Mouse (Mus musculus): Measurements from ENCODE around the gene Lrrc8d. TPM values are rescaled to one million over a fixed set of nuclear protein-coding genes. Genes with fewer than 3 reads are reported as not detected.

Lrrc8d gene
- polyA plus RNA-seq, 1 experiment from 2014 or later: 37.5 TPM

DNA sequence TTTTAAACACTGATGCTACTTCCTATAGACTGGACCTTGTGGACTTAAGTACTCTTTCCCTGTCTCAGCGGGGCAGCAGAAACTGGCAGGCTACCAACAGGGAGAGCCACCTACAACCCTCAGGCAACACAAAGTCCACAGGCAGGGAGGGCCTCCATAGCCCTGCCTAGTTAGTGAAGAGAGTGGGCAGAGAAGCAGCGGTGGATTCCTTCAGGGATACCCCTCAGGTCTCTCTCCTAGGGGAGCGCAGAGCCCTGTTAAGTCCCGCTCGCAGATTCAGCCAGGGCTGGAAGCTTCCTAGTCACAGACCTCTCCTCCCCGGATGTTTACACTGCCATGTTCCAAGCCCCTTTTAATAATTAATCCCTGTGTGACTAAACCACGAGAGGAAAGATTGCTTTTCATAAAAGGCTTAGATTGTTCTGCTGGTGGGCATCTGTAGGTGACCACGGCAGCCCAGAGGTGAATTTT, 92.6 kb downstream of the Lrrc8d start:
- Histone ChIP-seq H3K9me3 (ENCODE audit: control insufficient read depth, low read length) (no peaks in the 10 kb centered on the region), H3K27ac (ENCODE audit: low read length) (peak overlapping the region; percentile 42), H3K36me3 (ENCODE audit: control insufficient read depth, insufficient read depth) (no peaks in the 10 kb centered on the region), H3K27me3 (replicated peaks; ENCODE audit: control insufficient read depth, insufficient read depth, low read length) (no peaks in the 10 kb centered on the region), H3K4me3 (replicated peaks; ENCODE audit: low read length) (no peak overlapping the region), H3K4me1 (replicated peaks; ENCODE audit: control insufficient read depth, insufficient read depth, low read length) (peaks cover 25% of the 10 kb centered on the region), H3K9ac (replicated peaks; ENCODE audit: low read depth, low read length) (peak overlapping the region; percentile 14; the same call in 1 of the 2 replicates), H3K4me2 (ENCODE audit: low read length) (peak overlapping the region; percentile 22; the same call in 1 of the 2 replicates)
- WGBS: 30% methylated on average over 8 of the region's 8 CpGs
- ATAC-seq: 0 out of 2 replicates have a peak, but pooled peaks have one; percentile 31

DNA sequence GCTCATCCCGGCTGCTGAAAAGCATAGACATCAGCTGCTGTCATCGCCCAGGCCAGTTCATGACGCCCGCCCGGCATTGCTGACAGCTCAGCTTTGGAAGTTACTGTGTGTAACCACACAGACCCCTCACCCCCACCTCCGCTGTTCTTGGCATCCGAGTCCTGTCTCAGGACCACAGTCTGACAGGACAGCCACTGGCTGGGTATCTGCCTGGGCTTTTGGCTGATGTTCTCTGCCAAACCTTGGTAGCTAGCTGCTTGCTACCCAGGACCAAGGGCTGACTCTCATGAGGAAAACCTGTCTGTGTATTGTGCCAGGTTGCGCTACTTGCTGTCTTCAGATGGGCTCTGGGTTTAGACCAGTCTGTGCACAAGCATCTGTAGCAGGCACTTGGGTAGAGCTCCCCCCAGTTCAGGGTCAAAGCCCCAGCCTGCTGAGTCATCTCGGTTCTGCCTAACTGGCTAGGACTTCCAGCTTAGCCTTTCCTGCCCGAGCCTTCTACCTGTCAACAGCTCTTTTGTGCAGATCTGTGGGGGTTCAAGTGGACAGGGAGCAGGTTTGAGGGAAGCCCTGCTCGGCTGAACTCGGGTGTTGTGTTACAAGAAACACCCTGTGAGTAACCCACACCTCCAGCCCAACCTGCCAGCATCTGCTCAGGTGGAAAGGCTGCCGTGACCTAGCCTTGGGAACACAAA, 93.2 kb downstream of the Lrrc8d start:
- no peaks in the 10 kb centered on the region for H3K27me3 ChIP-seq (replicated peaks; ENCODE audit: control insufficient read depth, insufficient read depth, low read length)
- no peak overlapping the region for H3K4me3 ChIP-seq (replicated peaks; ENCODE audit: low read length)
- peak overlapping the region; percentile 22; the same call in 1 of the 2 replicates for H3K4me2 ChIP-seq (ENCODE audit: low read length)
- 19% methylated on average over 13 of the region's 13 CpGs for WGBS
- H3K9me3 ChIP-seq (ENCODE audit: control insufficient read depth, low read length): no peaks in the 10 kb centered on the region
- H3K9ac ChIP-seq (replicated peaks; ENCODE audit: low read depth, low read length): peak overlapping the region; percentile 14; the same call in 1 of the 2 replicates
- ATAC-seq: peak; percentile 62
- H3K36me3 ChIP-seq (ENCODE audit: control insufficient read depth, insufficient read depth): no peaks in the 10 kb centered on the region
- H3K4me1 ChIP-seq (replicated peaks; ENCODE audit: control insufficient read depth, insufficient read depth, low read length): peaks cover 19% of the 10 kb centered on the region
- H3K27ac ChIP-seq (ENCODE audit: low read length): peak overlapping the region; percentile 45

DNA sequence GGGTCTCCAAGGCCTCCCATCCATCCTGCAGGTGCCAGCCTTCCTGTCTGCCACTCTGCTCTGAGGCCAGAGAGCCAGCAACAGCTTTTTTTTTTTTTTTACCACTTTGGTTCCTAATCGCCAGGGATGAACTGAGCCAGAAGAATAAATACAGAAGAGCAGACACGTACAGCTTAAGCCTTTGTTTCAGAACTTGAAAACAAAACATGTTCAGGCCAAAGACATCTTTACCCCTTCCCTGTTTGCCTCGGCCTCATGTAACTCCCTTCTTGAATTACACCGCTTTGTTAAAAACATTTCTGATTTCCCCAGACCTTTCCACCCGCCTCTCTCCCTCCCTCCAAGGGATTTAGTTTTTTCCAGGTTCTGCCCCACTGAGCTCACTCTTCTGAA, 93.8 kb downstream of the Lrrc8d start:
- 32% methylated on average over 5 of the region's 5 CpGs for whole genome bisulfite sequencing
- H3K4me2 ChIP-seq (ENCODE audit: low read length): no peak overlapping the region
- peaks cover 17% of the 10 kb centered on the region for H3K4me1 ChIP-seq (replicated peaks; ENCODE audit: control insufficient read depth, insufficient read depth, low read length)
- no peaks in the 10 kb centered on the region for H3K36me3 ChIP-seq (ENCODE audit: control insufficient read depth, insufficient read depth)
- no peaks in the 10 kb centered on the region for H3K27me3 ChIP-seq (replicated peaks; ENCODE audit: control insufficient read depth, insufficient read depth, low read length)
- no peak overlapping the region for H3K4me3 ChIP-seq (replicated peaks; ENCODE audit: low read length)
- H3K9me3 ChIP-seq (ENCODE audit: control insufficient read depth, low read length): no peaks in the 10 kb centered on the region
- peak overlapping the region; percentile 45 for H3K27ac ChIP-seq (ENCODE audit: low read length)
- no peak overlapping the region for H3K9ac ChIP-seq (replicated peaks; ENCODE audit: low read depth, low read length)
- ATAC-seq: peak; percentile 8; the same call in 1 of the 2 replicates

DNA sequence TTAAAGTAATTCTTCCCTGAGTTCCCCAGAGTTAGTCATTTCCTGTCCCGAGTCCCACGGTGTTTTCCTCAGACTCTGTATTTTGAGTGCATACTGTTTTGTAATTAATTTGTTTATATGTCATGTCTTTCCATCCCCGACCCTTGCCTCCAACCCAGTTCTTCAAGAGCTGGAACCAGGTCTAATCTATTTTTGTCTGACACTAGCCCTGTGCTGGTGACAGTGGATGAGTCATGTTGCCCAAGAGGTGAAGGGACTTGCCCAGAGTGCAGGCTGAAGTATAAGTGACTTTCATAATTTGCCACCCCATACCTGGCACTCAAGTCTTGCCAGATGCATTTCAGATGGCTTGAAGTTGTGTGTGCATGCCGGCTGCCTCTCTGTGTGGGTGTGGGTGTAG, 98.7 kb downstream of the Lrrc8d start:
- Histone ChIP-seq H3K36me3 (ENCODE audit: control insufficient read depth, insufficient read depth) (no peaks in the 10 kb centered on the region), H3K27ac (ENCODE audit: low read length) (no peak overlapping the region), H3K9ac (replicated peaks; ENCODE audit: low read depth, low read length) (no peak overlapping the region), H3K27me3 (replicated peaks; ENCODE audit: control insufficient read depth, insufficient read depth, low read length) (no peaks in the 10 kb centered on the region), H3K4me3 (replicated peaks; ENCODE audit: low read length) (no peak overlapping the region), H3K4me2 (ENCODE audit: low read length) (no peak overlapping the region), H3K9me3 (ENCODE audit: control insufficient read depth, low read length) (no peaks in the 10 kb centered on the region), H3K4me1 (replicated peaks; ENCODE audit: control insufficient read depth, insufficient read depth, low read length) (peaks cover 14% of the 10 kb centered on the region)
- no peak for ATAC-seq
- 87% methylated on average over 4 of the region's 4 CpGs for WGBS

DNA sequence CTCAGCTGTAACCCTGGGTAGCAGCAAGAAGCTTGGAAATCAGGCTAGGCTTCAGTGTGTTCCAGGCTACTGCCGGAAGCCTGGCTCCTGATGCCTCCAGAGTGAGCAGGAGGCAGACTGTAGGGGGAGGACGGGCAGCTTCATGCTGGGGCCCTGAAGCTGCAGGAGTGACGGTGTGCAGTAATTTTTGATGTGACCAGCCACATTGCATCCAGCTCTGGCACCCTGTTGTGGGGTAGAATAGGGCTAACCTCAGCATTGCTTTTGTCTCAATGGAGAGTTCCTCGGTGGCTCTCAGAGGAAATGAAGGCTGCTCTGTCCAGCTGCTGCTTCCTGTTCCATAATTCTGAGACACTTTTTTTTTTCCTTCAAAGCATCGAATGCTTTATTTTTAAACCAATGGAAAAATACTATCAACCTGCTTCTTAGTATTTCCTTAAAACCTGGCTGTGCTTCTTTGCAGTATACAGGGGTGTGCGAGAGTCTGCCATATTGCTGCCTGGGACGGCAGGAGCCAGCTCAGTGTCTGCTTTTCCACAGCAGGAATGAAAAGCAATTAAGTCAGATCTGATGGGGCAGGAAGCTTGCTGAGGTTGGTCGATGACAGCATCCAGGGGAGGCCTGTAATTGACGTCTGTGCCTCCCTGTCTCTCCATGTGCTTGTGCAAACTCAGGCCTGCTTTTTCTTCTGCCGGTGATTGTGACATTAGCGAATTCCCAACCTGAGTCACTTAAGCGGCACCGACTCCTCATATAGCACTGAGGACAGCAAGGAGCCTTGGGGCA, 100.3 kb downstream of the Lrrc8d start:
- peak; percentile 43; the same call in 1 of the 2 replicates for ATAC-seq
- WGBS: 24% methylated on average over 13 of the region's 13 CpGs

DNA sequence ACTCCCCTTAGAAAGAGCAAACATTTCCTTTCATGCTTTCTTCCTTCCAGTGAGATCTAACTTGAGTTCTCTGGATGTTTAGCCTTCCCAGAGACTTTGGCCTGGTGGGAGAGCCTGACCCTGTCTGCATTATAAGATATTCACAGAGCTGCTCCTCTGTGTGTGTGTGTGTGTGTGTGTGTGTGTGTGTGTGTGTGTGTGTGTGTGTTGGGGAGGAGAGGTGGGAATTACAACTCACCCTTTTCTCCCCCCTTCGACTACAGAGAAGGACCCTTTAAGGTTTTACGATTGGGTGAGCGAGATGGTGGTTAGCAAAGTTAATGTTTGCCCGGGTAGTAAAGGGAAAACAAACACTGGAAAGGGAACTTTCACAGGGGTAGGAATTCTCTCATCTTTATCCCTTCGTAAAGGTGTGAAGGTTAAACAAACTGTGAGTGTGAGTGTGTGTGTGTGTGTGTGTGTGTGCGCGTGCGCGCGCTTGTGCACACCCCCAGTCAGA, 101.3 kb downstream of the Lrrc8d start:
- no peak overlapping the region for H3K4me3 ChIP-seq (replicated peaks; ENCODE audit: low read length)
- no peak overlapping the region for H3K4me2 ChIP-seq (ENCODE audit: low read length)
- WGBS: 87% methylated on average over 10 of the region's 10 CpGs
- no peaks in the 10 kb centered on the region for H3K9me3 ChIP-seq (ENCODE audit: control insufficient read depth, low read length)
- no peaks in the 10 kb centered on the region for H3K36me3 ChIP-seq (ENCODE audit: control insufficient read depth, insufficient read depth)
- no peak for ATAC-seq
- H3K9ac ChIP-seq (replicated peaks; ENCODE audit: low read depth, low read length): no peak overlapping the region
- no peaks in the 10 kb centered on the region for H3K27me3 ChIP-seq (replicated peaks; ENCODE audit: control insufficient read depth, insufficient read depth, low read length)
- H3K4me1 ChIP-seq (replicated peaks; ENCODE audit: control insufficient read depth, insufficient read depth, low read length): peaks cover 10% of the 10 kb centered on the region
- no peak overlapping the region for H3K27ac ChIP-seq (ENCODE audit: low read length)

More for the DNA sequence above, 100.3 kb downstream of the Lrrc8d start:
- Histone ChIP-seq H3K9ac (replicated peaks; ENCODE audit: low read depth, low read length) (no peak overlapping the region), H3K27me3 (replicated peaks; ENCODE audit: control insufficient read depth, insufficient read depth, low read length) (no peaks in the 10 kb centered on the region), H3K36me3 (ENCODE audit: control insufficient read depth, insufficient read depth) (no peaks in the 10 kb centered on the region), H3K4me2 (ENCODE audit: low read length) (no peak overlapping the region), H3K27ac (ENCODE audit: low read length) (peak overlapping the region; percentile 39; the same call in 1 of the 2 replicates), H3K4me3 (replicated peaks; ENCODE audit: low read length) (no peak overlapping the region), H3K4me1 (replicated peaks; ENCODE audit: control insufficient read depth, insufficient read depth, low read length) (peaks cover 10% of the 10 kb centered on the region), H3K9me3 (ENCODE audit: control insufficient read depth, low read length) (no peaks in the 10 kb centered on the region)

DNA sequence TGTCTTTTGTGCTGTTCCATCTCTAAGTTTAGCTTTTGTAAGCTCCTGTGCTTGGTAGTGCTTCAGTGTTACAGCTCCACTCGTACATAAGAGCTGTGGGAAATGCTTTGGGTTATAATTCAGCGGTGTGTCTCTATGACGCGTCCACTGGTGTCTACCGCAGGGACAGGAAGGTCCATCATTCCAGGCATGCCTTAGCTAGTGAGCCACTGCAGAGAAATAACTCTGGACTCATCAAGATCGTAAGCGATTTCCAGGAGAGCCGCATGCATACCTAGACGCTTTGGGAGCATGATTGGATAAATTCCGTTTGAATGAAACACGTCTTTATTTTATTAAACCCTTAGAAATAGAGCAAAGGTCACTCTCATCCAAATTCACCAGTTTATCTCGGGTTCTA, 106.2 kb downstream of the Lrrc8d start:
- Histone ChIP-seq H3K4me2 (ENCODE audit: low read length) (no peak overlapping the region), H3K27ac (ENCODE audit: low read length) (no peak overlapping the region), H3K4me3 (replicated peaks; ENCODE audit: low read length) (no peak overlapping the region), H3K9ac (replicated peaks; ENCODE audit: low read depth, low read length) (no peak overlapping the region), H3K4me1 (replicated peaks; ENCODE audit: control insufficient read depth, insufficient read depth, low read length) (no peaks in the 10 kb centered on the region), H3K9me3 (ENCODE audit: control insufficient read depth, low read length) (no peaks in the 10 kb centered on the region), H3K27me3 (replicated peaks; ENCODE audit: control insufficient read depth, insufficient read depth, low read length) (no peaks in the 10 kb centered on the region), H3K36me3 (ENCODE audit: control insufficient read depth, insufficient read depth) (no peaks in the 10 kb centered on the region)
- WGBS: 93% methylated on average over 12 of the region's 12 CpGs
- ATAC-seq: no peak

DNA sequence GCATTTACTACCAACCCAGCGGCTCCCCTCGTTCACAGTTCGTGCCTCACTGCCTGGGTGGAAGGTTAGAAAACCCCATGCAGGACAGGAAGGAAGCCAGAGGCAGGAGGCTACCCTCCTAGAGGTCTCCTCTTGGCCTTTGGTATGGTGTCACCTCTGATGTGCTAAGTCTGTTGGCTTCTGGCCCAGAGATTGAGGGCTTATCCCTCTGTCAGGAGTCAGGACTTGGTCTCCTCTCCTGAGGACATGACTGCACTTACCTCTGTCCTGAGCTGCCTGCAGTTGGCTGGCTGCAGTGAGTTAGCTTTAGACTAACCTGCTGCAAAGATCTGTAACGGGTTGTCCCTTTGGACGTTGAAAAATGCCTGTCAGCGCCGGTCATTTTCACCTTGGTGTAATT, 107.7 kb downstream of the Lrrc8d start:
- Histone ChIP-seq H3K9me3 (ENCODE audit: control insufficient read depth, low read length) (peaks cover 7% of the 10 kb centered on the region; the same call in 1 of the 2 replicates), H3K9ac (replicated peaks; ENCODE audit: low read depth, low read length) (no peak overlapping the region), H3K27me3 (replicated peaks; ENCODE audit: control insufficient read depth, insufficient read depth, low read length) (no peaks in the 10 kb centered on the region), H3K36me3 (ENCODE audit: control insufficient read depth, insufficient read depth) (peaks cover 11% of the 10 kb centered on the region), H3K27ac (ENCODE audit: low read length) (no peak overlapping the region), H3K4me1 (replicated peaks; ENCODE audit: control insufficient read depth, insufficient read depth, low read length) (no peaks in the 10 kb centered on the region), H3K4me3 (replicated peaks; ENCODE audit: low read length) (no peak overlapping the region), H3K4me2 (ENCODE audit: low read length) (no peak overlapping the region)
- no peak for ATAC-seq
- 84% methylated on average over 7 of the region's 7 CpGs for WGBS

DNA sequence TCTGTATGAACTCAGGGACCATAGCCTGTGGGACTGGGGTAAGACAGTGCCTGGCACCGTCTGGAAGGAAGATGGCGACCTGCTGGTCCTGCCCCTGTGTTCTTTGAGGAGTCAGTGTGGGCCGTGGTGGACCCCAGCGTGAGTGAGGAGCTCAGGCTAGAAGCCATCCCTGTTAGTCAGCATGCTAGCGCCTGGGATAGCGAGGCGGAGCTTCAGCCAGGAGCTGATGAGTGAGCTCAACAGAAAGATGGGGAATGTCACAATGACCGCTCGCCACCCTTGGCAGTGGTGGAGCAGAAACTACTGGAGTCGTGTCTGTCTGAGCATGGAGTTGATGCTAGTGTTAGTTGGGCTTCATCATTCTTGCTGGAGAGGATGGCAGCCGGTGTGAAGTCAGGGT, 109.3 kb downstream of the Lrrc8d start:
- ATAC-seq: no peak
- Histone ChIP-seq H3K36me3 (ENCODE audit: control insufficient read depth, insufficient read depth) (peaks cover 27% of the 10 kb centered on the region), H3K9ac (replicated peaks; ENCODE audit: low read depth, low read length) (no peak overlapping the region), H3K4me3 (replicated peaks; ENCODE audit: low read length) (no peak overlapping the region), H3K9me3 (ENCODE audit: control insufficient read depth, low read length) (peaks cover 18% of the 10 kb centered on the region), H3K27me3 (replicated peaks; ENCODE audit: control insufficient read depth, insufficient read depth, low read length) (no peaks in the 10 kb centered on the region), H3K4me1 (replicated peaks; ENCODE audit: control insufficient read depth, insufficient read depth, low read length) (no peaks in the 10 kb centered on the region), H3K27ac (ENCODE audit: low read length) (no peak overlapping the region), H3K4me2 (ENCODE audit: low read length) (no peak overlapping the region)
- WGBS: 80% methylated on average over 11 of the region's 11 CpGs

All from forebrain, embryonic 16.5 days (tissue).